Mouse (Mus musculus) cerebellum, adult 2 months (tissue): ENCODE data around the gene BC052040.

Experiments
- CTCF ChIP-seq: fragments of 200-500 bp; IDR thresholded peaks from 2 replicates; pipeline ENCODE4 v1.5.1; 2011; ENCODE audit warnings: low read depth, mild to moderate bottlenecking, control low read depth, low read length, moderate library complexity, borderline replicate concordance; ENCODE audit not compliant: insufficient read depth
- POLR2A ChIP-seq: fragments of 200-500 bp; IDR thresholded peaks from 2 replicates; pipeline ENCODE4 v1.6.1; 2011; ENCODE audit warnings: low read length, control low read depth, borderline replicate concordance; ENCODE audit not compliant: insufficient read depth

DNA sequence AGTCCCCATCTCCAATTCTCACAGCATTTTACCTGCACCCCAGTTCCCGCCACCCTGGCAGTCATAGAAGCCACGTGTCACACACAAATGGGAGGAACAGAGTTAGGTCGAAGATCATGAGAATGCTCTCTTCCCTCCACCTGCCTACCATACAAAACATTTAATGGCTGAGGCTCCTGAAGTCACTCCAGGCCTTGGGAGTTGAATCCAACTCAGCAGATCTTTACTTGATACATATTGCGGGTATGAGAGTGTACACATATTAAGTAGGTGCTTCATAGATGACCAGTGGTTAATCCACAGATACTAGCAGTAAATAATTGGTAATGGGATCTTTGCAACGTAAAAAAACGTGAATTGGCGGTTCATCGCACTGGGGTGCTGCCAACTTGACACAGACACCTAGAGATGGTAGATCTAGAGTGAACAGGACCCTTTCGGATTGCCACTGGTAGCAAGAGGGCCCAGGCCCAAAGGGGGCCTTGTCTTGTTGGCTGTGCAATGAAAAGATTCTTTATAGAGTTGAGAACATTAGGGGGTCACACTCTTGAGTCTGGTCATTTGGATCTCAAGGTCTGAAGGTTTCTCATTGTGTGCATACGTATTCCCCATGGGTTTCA is 583 bp downstream of the BC052040 start:
- TF ChIP-seq CTCF (no peak), POLR2A (no peak)
